Mouse (Mus musculus) gastrocnemius, postnatal 36 days (tissue): ENCODE measurements around the gene Slc10a6. TPM values are rescaled to one million over a fixed set of nuclear protein-coding genes. Genes with fewer than 3 reads are reported as not detected.

Source experiments
- DNase-seq, 2 experiments: peaks; one replicate each; pipeline ENCODE4 v3.0.0; 2022
- intact Hi-C: fragments of 180-260 bp; cut with DNase I; formaldehyde crosslinking; loops from one replicate; pipeline ENCODE4 v1.15.1; 2025
- total RNA-seq, 2 experiments: library from RNA; stranded (reverse); gene quantifications; 2 replicates each; pipeline ENCODE4 v1.2.3; 2021

Slc10a6 gene
- total RNA-seq, 2 experiments from 2014 or later: 0.57 to 1.6 TPM

GRCm38 (mm10) chr5:103622321-103622720, 6.9 kb downstream of the Slc10a6 start:
- intact Hi-C loops: no loop called here
- DNase-seq: no peak

- intact Hi-C loops: no loop called here
- DNase-seq: no peak
These were observed 8.8 kb downstream of the Slc10a6 start for GRCm38 (mm10) chr5:103620301-103620973.

DNA sequence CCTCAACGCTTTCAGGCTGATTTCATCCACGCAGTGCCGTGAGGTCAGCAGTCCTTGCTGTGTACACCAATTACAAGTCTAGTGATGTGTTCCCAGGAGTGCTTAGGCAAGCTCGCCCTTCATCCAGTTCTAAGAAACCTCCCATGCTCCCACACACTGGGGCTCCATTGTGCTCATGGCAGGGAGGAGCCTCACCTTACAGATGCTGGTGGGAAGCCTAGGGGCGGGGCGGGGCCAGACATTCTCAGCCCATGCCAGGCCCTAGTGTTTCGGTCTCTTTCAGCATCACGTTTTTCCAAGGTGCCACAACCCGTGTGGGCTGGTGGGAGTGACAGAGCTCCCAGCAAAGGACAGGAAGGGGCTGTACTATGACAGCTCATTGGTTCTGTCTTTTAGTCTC, 12.0 kb downstream of the Slc10a6 start:
- intact Hi-C loops: no loop called here
- no peak for DNase-seq

GRCm38 (mm10) chr5:103614356-103614755, 14.8 kb downstream of the Slc10a6 start:
- no peak for DNase-seq
- intact Hi-C loops: no loop called here

DNA sequence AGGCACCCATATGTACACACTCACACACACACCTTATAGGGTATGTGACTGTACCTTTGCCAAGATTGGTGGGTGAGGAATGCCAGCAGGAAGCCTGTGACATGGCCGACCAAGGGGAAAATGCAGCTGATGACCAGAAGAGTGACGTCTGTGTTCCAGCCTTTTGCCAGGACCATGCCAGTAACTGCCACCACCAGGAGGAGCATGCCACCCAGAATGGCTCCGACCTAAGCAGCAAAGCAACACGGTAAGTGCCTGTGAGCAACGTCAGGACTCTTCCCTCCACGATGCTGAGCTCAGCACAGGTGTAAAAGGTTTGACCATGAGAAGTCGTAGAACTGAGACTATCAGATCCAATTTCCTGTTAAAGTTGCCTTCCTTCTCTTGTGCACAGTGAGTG, 16.9 kb downstream of the Slc10a6 start:
- DNase-seq: no peak
- intact Hi-C loops: no loop called here

GRCm38 (mm10) chr5:103610856-103611472, 18.2 kb downstream of the Slc10a6 start:
- intact Hi-C loops: no loop called here
- DNase-seq: no peak

GRCm38 (mm10) chr5:103610148-103610547, 19.1 kb downstream of the Slc10a6 start:
- intact Hi-C loops: no loop called here
- DNase-seq: no peak

GRCm38 (mm10) chr5:103605707-103606106, 23.5 kb downstream of the Slc10a6 start:
- intact Hi-C loops: no loop called here
- no peak for DNase-seq

DNA sequence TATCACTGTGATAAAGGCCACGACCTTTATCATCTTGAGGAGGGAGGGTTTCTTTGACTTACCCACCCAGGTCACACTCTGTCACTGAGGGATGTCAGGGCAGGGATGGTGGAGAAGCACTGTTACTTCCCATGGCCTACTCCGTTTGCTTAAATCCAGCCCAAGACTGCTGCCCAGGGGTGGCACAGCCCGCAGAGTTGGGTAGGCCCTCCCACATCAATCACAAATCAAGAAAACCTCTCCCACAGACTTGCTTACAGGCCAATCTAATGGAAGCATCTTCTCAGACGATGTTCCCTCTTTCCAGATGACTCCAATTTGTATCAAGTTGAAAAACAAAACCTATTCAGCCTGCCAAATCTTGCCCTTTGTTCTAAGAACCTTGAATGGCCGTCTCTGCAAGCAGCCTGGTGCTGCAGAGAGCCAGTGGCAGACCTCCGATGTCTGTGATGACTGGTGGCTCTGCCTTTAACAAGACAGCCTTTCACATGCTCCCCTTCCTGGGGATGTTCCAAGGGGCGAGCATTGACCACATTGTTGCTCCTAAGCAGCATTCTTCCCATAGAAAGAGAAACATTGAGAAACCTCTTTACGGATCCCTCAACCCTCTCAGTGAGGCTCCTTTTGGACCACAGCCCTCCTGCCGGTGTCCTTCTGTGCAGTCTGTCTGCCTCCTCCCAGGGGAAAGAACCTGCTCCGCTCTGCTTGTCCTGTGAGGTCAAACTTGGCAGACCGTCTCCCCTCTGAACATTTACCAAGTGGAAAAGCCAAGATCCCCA, 25.9 kb downstream of the Slc10a6 start:
- intact Hi-C loops: no loop called here
- peak in 1 of 2 experiments; percentile 38 for DNase-seq

DNA sequence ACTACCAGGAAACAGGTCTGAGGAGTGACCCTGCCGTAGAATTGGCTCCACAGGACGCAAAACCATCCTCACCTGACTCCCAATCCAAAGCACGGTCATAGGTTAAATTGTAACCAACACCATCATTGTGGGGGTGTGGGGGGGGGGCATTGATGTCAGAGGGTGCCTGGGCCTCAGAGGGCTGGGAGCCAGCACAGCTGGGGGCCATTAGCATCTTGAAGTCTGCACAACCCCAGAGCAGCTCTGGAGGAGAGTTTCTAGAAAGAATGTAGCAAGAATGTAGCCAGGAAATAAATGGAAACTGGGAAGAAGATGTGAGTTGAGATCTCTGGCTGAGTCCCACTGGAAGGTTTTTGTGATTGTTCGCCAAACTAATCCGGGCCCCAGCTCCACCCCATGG, 30.3 kb downstream of the Slc10a6 start:
- intact Hi-C loops: no loop called here
- no peak for DNase-seq

GRCm38 (mm10) chr5:103598264-103598663, 30.9 kb downstream of the Slc10a6 start:
- DNase-seq: no peak
- intact Hi-C loops: no loop called here

DNA sequence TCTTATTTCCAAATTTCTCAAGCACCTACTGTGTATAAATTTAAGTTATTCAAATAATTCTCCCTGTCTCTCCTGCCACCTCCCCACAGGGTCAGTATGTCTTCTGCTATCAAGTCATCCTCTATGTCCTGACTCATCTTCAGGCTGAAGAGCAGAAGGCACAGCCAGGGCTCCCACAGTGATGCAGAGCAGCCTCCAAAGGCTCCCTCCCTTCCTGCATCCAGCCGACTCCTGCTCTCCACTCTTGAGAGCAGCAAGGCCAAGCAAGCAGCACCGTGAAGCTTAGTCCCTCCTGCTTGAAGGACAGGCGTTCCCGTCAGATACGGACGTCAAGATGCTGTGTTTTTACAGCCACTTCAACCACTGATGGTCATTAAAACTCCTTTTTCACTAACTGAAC, 31.6 kb downstream of the Slc10a6 start:
- intact Hi-C loops: no loop called here
- no peak for DNase-seq

DNA sequence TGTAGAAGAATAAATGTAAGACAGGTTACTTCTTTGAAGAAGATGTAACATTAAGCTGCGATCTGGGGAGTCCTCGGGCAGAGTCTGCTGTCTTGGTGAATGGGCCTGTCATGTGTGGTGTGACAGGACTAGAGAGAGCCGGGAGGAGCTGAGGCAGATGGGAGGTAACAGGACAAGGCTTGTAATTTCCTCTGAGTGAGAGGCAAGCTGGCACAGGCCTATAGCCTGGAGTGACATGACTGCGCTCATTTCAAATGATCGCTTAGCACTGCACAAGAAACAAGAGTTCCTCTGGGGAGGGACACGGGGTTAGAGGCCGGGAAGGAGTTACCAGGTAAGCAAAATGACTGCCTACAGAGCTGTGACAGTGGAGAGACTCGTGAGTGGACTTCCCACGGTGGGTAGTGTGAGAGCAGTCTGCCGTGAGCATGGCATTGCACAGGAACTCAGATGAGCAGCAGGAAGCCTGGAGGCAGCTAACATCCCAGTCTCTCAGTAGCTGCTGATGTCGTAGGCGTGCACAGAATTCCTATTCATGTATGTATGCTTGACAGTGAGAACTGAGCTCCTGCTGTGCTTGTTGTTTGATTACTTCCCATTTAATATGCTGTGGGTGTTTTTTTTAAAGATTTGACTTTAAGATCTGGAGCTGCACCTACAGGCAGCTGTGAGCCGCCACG, 32.6 kb downstream of the Slc10a6 start:
- DNase-seq: no peak
- intact Hi-C loops: no loop called here

GRCm38 (mm10) chr5:103595394-103596226, 33.6 kb downstream of the Slc10a6 start:
- intact Hi-C loops: no loop called here
- DNase-seq: no peak

DNA sequence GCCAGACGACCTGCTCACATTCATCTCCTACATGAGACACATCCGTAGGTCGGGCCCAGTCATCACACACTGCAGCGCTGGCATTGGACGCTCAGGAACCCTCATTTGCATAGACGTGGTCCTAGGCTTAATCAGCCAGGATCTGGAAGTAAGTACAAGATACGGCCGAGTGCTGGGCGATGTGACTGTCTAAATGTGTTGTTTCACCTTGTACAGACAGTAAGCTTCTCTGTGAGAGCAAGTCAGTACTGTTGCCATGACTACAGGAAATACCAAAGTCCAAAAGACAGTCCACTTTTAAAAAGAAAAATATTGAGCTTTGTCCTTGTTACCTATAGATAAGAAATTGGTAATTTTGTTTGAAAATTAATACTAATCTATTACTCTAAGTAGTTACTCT, 35.6 kb downstream of the Slc10a6 start:
- intact Hi-C loops: no loop called here
- no peak for DNase-seq

GRCm38 (mm10) chr5:103592706-103593105, 36.5 kb downstream of the Slc10a6 start:
- no peak for DNase-seq
- intact Hi-C loops: no loop called here

DNA sequence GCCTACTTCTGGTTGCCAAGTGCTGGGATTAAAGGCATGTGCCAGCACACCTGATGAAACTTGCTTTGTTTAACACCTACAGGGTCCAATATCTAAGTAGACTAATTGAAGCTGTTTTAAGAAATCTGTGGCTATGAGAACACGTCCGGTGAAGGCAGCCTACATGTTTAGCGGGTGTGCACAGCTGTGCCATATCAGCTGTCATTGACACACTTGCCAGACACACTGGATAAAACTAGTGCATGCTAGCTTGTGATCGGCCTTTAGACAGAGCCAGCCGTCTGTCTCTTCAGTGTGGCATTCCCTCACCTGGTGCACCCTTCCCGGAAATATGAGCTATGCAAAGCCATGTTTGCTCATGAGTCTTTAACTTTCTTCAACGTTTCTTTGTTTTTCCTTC, 37.4 kb downstream of the Slc10a6 start:
- DNase-seq: no peak
- intact Hi-C loops: no loop called here

GRCm38 (mm10) chr5:103587219-103587618, 42.0 kb downstream of the Slc10a6 start:
- no peak for DNase-seq
- intact Hi-C loops: no loop called here

DNA sequence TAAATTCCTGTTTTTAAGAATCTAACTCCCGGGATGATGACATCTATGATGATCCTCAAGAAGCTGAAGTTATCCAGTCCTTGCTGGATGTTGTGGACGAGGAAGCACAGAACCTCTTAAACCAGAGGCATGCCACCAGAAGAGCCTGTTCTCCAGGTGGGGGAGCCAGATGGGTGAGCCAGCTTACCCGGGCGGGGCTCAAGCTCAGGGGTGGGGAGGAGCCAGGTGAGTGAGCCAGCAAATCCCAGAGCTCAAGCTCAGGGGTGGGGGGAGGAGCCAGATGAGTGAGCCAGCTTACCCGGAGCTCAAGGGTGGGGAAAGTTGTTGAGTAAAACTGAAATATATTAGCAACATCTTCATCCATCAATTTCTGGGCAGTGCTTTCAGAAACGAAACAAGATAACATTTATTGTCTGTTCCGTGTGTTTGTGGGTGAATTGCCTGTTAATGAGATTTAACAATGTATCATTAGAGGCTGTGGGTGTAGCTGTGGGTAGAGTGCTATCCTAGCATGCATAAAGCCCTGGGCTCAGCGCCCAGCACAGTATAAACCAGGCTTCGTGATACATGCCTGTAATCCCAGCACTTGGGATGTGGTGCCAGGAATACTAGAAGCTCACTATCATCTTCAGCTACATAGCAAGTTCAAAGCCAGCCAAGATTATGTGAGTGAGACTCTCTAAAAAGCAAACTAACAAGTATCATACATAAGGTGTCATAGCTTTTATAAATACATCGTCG, 49.4 kb downstream of the Slc10a6 start:
- DNase-seq: peak in 1 of 2 experiments; percentile 17
- intact Hi-C loops: no loop called here

DNA sequence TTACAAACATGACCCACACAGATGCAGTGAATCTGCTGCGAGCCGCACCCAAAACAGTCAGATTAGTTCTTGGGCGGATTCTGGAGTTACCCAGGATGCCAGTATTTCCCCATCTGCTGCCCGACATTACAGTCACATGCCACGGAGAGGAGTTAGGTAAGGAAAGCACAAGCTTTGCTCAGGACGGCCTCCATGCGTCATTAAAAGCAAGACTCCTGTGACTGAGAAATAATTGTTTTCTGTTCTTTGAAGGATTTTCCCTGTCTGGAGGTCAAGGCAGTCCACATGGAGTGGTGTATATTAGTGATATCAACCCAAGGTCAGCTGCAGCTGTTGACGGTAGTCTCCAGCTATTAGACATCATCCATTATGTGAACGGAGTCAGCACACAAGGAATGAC, 59.8 kb downstream of the Slc10a6 start:
- intact Hi-C loops: no loop called here
- DNase-seq: no peak
